Mouse (Mus musculus) ovary, postnatal 10 days (tissue): Measurements from ENCODE around the gene Frs2.

Source experiments
- DNase-seq: peaks from one replicate; pipeline ENCODE4 v3.0.0; 2022; ENCODE audit warnings: low spot score

Frs2 gene

GRCm38 (mm10) chr10:117103854-117104598 lies 44.3 kb downstream of the Frs2 start:
- no peak for DNase-seq

DNA sequence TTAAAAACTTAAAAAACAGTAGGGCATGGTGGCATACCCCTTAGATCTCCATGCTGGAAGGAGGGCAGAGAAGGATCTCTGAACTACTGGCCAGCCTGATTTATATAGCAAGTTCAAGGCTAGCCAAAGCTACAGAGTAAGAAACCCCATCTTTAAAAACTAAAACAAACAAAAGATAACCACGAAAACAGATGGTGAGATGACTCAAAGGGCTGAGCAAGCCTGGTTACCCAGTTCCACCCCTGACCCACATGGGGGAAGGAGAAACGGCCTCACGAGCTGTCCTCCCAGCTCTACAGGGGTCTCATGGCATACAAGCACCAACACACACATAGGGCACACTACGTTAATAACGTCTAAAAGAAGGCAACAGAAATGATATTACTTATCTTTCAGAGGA lies 48.2 kb downstream of the Frs2 start:
- DNase-seq = no peak

DNA sequence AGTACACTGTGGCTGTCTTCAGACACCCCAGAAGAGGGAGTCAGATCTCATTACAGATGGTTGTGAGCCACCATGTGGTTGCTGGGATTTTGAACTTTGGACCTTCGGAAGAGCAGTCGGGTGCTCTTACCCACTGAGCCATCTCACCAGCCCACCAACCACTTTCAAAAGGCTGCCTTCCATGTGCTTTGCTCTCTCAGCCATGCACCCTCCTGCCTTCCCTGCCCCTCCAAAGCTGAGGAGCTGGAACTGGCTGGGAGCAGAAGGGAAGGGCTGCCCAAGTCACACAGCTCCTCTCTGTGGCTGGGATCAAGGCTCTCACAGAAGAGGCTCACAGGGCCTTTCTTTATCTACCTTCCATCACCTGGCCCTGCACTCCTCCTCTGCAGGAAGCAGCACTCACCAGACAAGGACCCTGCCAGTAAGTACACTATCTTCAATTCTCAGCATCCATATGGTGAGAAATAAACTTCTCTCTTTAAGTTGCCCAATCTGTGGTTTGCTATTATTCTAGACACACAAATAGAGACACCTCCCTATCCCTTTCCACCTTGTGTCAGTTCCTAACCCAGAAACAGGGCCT lies 51.1 kb downstream of the Frs2 start:
- no peak for DNase-seq

- DNase-seq = no peak
Observed at GRCm38 (mm10) chr10:117096096-117096495, 52.2 kb downstream of the Frs2 start.

GRCm38 (mm10) chr10:117094504-117095329 lies 53.6 kb downstream of the Frs2 start:
- no peak for DNase-seq

DNA sequence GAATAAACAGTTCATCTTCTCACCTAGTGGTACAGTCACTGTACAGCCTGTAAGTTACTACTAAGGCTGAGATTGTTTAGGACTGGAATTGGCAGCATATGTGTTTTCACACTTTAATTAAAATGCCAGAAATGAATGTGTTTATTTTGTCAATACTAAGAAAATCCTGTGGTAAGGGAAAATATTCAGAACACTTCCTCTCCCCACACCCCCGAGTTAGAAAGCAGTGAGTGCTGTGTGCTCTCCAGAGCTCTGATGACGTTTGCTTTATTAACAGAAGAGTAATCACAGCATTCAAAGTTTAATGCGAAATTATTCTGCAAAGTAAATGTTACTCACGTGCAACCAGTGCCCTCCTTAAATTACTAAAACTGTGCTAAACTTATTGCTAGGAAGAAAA lies 58.7 kb downstream of the Frs2 start:
- no peak for DNase-seq

DNA sequence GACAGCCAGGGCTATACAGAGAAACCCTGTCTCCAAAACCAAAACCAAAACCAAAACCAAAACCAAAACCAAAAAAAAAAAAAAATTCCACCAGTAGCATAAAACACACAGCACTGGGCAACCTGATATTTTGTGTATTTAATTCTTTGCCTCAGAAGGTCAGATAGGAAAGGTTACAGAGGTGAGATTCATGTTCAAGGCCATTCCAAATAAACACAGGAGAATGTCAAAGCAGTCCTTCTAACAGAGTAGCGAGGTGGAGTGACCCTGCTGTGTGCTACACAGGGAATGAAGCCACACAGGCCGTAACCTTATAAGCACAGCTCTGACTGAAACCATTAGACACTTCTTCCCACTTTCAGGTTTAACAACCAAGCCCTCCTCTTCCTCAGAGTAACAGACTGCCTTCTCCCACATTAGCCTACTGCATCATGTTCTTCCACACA lies 66.4 kb downstream of the Frs2 start:
- DNase-seq = no peak

DNA sequence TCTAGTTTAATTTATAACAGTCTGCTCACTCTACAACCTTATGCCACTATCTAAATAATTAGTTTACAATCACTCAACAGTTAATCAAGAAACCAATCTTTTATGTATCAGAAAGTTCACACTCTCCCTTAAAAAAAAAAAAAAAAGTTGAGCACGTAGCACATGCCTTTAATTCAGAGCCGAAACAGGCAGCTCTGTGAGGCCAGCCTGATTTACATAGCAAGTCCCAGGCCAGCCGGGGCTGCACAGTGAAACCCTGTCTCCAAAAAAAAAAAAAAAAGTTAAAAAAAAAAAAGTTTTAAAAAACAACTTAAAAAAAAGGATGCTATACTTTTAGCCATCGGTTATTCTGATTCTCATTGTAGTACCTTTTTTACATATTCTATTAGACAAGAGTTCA lies 67.0 kb downstream of the Frs2 start:
- no peak for DNase-seq

DNA sequence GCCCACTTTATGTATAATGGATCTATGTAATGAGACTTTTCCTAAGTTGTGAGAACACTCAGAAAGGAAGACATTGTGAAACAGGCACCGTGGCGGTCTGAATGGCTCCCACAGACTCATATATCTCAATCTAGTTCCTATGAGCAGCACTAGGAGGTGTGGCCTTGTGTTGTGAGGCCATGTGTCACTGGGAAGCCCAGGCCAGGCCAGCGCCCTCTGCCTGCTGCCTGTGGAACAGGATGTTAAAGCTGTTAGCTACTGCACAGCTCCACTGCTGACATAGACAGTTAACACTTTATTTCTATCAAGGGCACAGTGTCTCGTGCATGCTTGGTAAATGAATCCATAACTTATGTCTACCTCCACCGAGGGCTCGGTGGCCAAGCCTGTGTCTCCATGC lies 70.0 kb downstream of the Frs2 start:
- DNase-seq = no peak

GRCm38 (mm10) chr10:117073176-117073575 lies 75.2 kb downstream of the Frs2 start:
- no peak for DNase-seq

GRCm38 (mm10) chr10:117072191-117072888 lies 76.0 kb downstream of the Frs2 start:
- DNase-seq = no peak

DNA sequence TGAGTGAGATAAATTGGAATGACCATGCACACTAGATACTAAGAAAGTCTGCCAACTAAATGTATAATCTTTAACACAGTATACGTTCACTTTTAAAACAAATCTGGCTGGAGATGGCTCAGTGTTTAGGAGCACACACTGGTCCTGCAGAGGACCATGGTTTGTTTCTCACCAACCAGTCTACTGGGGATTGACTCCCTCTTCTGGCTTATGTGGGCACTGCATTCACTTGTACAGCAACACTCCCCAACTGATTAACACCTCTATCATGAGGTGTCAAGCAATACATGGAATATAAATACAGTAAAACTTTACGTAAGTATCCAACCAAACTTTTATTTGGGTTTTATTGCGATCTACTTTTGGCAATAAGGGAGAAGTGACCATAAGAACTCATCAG lies 79.2 kb downstream of the Frs2 start:
- DNase-seq = no peak

GRCm38 (mm10) chr10:117064076-117064475 lies 84.3 kb downstream of the Frs2 start:
- DNase-seq = no peak

- DNase-seq = peak; percentile 66
Observed at GRCm38 (mm10) chr10:117063254-117064021, 84.9 kb downstream of the Frs2 start, which contains the start of gene Cct2. Gene Cct2, minus strand, starts transcription at chr10:117063814.

- no peak for DNase-seq
Observed at GRCm38 (mm10) chr10:117062894-117063253, 85.5 kb downstream of the Frs2 start.

GRCm38 (mm10) chr10:117055668-117056067 lies 92.7 kb downstream of the Frs2 start:
- DNase-seq = no peak

DNA sequence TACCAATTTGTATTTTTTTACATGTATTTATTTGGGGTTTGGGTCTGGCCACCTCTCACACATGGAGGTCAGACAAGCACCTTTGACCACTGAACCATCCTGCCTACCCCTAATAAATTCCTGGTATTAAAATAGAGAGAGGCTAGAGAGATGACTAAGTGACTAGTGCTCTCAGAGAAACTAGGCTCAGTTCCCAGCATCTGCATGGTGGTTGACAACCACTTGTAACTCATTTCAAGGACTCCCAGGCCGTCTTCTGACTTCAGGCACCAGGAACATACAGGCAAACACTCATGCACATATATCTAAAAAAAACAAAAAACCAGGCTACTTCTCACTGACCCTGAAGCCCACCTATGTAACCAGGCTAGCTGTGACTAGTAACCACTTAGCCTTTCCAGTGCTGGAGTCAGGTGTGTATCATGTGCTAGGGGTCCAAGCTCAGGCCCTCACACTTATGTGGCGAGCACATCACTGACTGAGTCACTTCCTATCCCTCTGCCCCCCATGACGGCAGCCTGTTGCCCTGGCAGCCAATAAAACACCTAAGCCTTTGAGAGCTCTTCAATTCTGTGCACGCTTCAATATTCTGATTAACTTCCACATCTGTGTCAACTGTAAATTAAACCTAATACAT lies 98.3 kb downstream of the Frs2 start:
- no peak for DNase-seq

DNA sequence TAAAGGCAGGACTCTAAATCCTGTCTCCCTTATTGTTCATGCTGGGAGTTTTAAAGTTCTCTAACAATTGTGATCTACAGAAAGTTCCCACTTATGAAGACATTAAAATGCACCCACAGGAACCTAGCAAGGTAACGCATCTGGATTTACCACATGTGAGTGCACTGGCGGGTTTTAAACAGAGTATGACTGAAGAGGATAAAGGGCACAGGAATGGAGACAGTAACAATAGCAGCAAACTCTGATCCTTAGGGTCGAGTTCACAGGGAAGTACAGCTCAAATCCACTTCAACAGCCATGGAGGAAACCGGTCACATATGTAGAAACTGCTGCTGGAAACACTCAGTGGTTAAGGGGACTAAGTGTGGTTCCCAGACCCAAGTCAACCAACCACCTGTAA lies 99.1 kb downstream of the Frs2 start:
- DNase-seq = no peak

- DNase-seq = no peak
Observed at GRCm38 (mm10) chr10:117045175-117046056, 102.9 kb downstream of the Frs2 start, which contains the start of gene Lrrc10. Gene Lrrc10, plus strand, starts transcription at chr10:117045341.
